Mouse (Mus musculus) c-Kit-negative CD71-positive TER-119-positive erythroid progenitor cells, embryonic 14.5 days (primary cell): ENCODE data around the gene Bri3.
A peak's percentile ranks its signal among the peaks of the same experiment; 100 is the strongest.
"Not testable (repeated sequence)": the region's sequence is repeated elsewhere in the genome, so short reads cannot be mapped to it uniquely, and the experiment has no call there.

Source experiments
- DNase-seq: peaks from one replicate; pipeline ENCODE4 v3.0.0-alpha.2; 2013; ENCODE audit warnings: low read depth, low spot score

Bri3 gene

GRCm38 (mm10) chr5:144357881-144358591, 113.8 kb downstream of the Bri3 start, which contains the start of gene Baiap2l1:
Baiap2l1 (minus strand) TSS chr5:144358112.
- DNase-seq = peak; percentile 4

- no peak for DNase-seq
Observed at GRCm38 (mm10) chr5:144358592-144358917, 114.3 kb downstream of the Bri3 start.

GRCm38 (mm10) chr5:144359886-144360285, 115.6 kb downstream of the Bri3 start:
- DNase-seq = no peak

- no peak for DNase-seq
Observed at GRCm38 (mm10) chr5:144360346-144360745, 116.1 kb downstream of the Bri3 start.

- no peak for DNase-seq
Observed at GRCm38 (mm10) chr5:144364680-144365357, 120.6 kb downstream of the Bri3 start.

GRCm38 (mm10) chr5:144366551-144366950, 122.3 kb downstream of the Bri3 start:
- not testable (repeated sequence) for DNase-seq

GRCm38 (mm10) chr5:144368661-144369205, 124.5 kb downstream of the Bri3 start:
- no peak for DNase-seq

GRCm38 (mm10) chr5:144370986-144371385, 126.7 kb downstream of the Bri3 start:
- no peak for DNase-seq

- no peak for DNase-seq
Observed at GRCm38 (mm10) chr5:144372177-144372576, 127.9 kb downstream of the Bri3 start.

GRCm38 (mm10) chr5:144372885-144373284, 128.6 kb downstream of the Bri3 start:
- DNase-seq = no peak

- DNase-seq = no peak
Observed at GRCm38 (mm10) chr5:144379431-144379830, 135.2 kb downstream of the Bri3 start.

- DNase-seq = no peak
Observed at GRCm38 (mm10) chr5:144380689-144381088, 136.5 kb downstream of the Bri3 start.

- no peak for DNase-seq
Observed at GRCm38 (mm10) chr5:144381782-144382181, 137.5 kb downstream of the Bri3 start.

- peak; percentile 2 for DNase-seq
Observed at GRCm38 (mm10) chr5:144383936-144384335, 139.7 kb downstream of the Bri3 start.

- no peak for DNase-seq
Observed at GRCm38 (mm10) chr5:144387851-144388250, 143.6 kb downstream of the Bri3 start.

GRCm38 (mm10) chr5:144394142-144394541, 149.9 kb downstream of the Bri3 start:
- no peak for DNase-seq

- DNase-seq = no peak
Observed at GRCm38 (mm10) chr5:144397566-144397965, 153.3 kb downstream of the Bri3 start.

GRCm38 (mm10) chr5:144400821-144401220, 156.6 kb downstream of the Bri3 start:
- DNase-seq = no peak

- DNase-seq = no peak
Observed at GRCm38 (mm10) chr5:144406256-144406655, 162.0 kb downstream of the Bri3 start.

- DNase-seq = no peak
Observed at GRCm38 (mm10) chr5:144410666-144411065, 166.4 kb downstream of the Bri3 start.

GRCm38 (mm10) chr5:144411702-144412101, 167.5 kb downstream of the Bri3 start:
- no peak for DNase-seq

GRCm38 (mm10) chr5:144412781-144413180, 168.5 kb downstream of the Bri3 start:
- DNase-seq = no peak

GRCm38 (mm10) chr5:144418456-144418855, 174.2 kb downstream of the Bri3 start:
- no peak for DNase-seq
